27 mouse cellular contexts compared by ENCODE assay signal in genomic region chr5:32995756-32996155, GRCm38 (mm10). TPM values are rescaled to one million over a fixed set of nuclear protein-coding genes. Genes with fewer than 3 reads are reported as not detected.
DNase-seq lines count a peak whose midpoint lies in the region; ATAC-seq lines count a peak whose summit lies in the region.
"Had no signal": no experiment of that assay in that cellular context is flagged by ENCODE, and none has a peak within 500 bp of the region (broad histone marks: within the 10 kb centered on the region; RNA-seq: fewer than 3 reads in every experiment).

No protein-coding gene starts in this region.

- 70% methylated on average over 4 of the region's 4 CpGs for WGBS in intestine, embryonic 15.5 days
- 70% methylated on average over 4 of the region's 4 CpGs for WGBS in intestine, embryonic 16.5 days
- 87% methylated on average over 4 of the region's 4 CpGs for WGBS in midbrain, embryonic 13.5 days

- H3K4me3 ChIP-seq in intestine, embryonic 15.5 days (replicated peaks), result no peak overlapping the region
- no peak overlapping the region for H3K4me3 ChIP-seq in intestine, embryonic 16.5 days (ENCODE audit: low read length)
- H3K4me3 ChIP-seq in megakaryocyte, embryonic 14.5 days (replicated peaks), result peak overlapping the region; percentile 47
- no peak overlapping the region for H3K4me3 ChIP-seq in midbrain, embryonic 13.5 days (replicated peaks)
- H3K4me3 ChIP-seq: embryonic facial prominence, embryonic 15.5 days; heart, embryonic 12.5 days; hindbrain, embryonic 10.5 days; limb, embryonic 12.5 days; liver, embryonic 13.5 days; midbrain, embryonic 10.5 days had no signal

- intact Hi-C loops in left cerebral cortex, postnatal 4 days (cut with DNase I), result no loop called here
- intact Hi-C loops in left cerebral cortex, postnatal 14 days (cut with DNase I), result no loop called here

- H3K4me2 ChIP-seq in intestine, embryonic 15.5 days (replicated peaks), result no peak overlapping the region
- H3K4me2 ChIP-seq in intestine, embryonic 16.5 days (ENCODE audit: low read depth, low read length), result no peak overlapping the region
- H3K4me2 ChIP-seq in midbrain, embryonic 13.5 days (replicated peaks), result no peak overlapping the region
- H3K4me2 ChIP-seq: embryonic facial prominence, embryonic 15.5 days; heart, embryonic 12.5 days; limb, embryonic 12.5 days; liver, embryonic 13.5 days had no signal

- H3K4me1 ChIP-seq in intestine, embryonic 15.5 days (replicated peaks), result no peaks in the 10 kb centered on the region
- 0 out of 2 replicates have a peak, but pooled peaks cover 3% of the 10 kb centered on the region for H3K4me1 ChIP-seq in intestine, embryonic 16.5 days (ENCODE audit: control insufficient read depth, insufficient read depth, low read length)
- peaks cover 45% of the 10 kb centered on the region for H3K4me1 ChIP-seq in megakaryocyte, embryonic 14.5 days
- peaks cover 9% of the 10 kb centered on the region for H3K4me1 ChIP-seq in midbrain, embryonic 13.5 days (replicated peaks)
- H3K4me1 ChIP-seq: liver, embryonic 13.5 days had no signal

- peak; percentile 21 for DNase-seq in left cerebral cortex, postnatal 4 days
- no peak for DNase-seq in left cerebral cortex, postnatal 14 days (ENCODE audit: low spot score in 2 of 2)
- peak; percentile 78 for DNase-seq in brain, adult 2 months (ENCODE audit: low read depth, low spot score)
- DNase-seq: adrenal gland, adult 2 months; B cell, adult 2 months; cerebellum, adult 18-20 months; cerebellum, postnatal 36 days; gastrocnemius, postnatal 14 days; heart, adult 18-20 months; heart, postnatal 10 days; kidney, adult 18-20 months; liver, embryonic 13.5 days; lung, adult 2 months; spleen, adult 18-20 months; thymus, postnatal 25 days had no signal

- H3K9ac ChIP-seq in intestine, embryonic 15.5 days, result no peak overlapping the region
- no peak overlapping the region for H3K9ac ChIP-seq in intestine, embryonic 16.5 days (ENCODE audit: low read depth, low read length)
- no peak overlapping the region for H3K9ac ChIP-seq in midbrain, embryonic 13.5 days (replicated peaks)
- H3K9ac ChIP-seq: embryonic facial prominence, embryonic 15.5 days; heart, embryonic 12.5 days; limb, embryonic 12.5 days; liver, embryonic 13.5 days had no signal

- H3K27ac ChIP-seq in intestine, embryonic 15.5 days, result no peak overlapping the region
- H3K27ac ChIP-seq in intestine, embryonic 16.5 days (ENCODE audit: low read length), result no peak overlapping the region
- no peak overlapping the region for H3K27ac ChIP-seq in midbrain, embryonic 13.5 days
- H3K27ac ChIP-seq: hindbrain, embryonic 10.5 days; limb, embryonic 12.5 days; liver, embryonic 13.5 days; midbrain, embryonic 10.5 days had no signal

- H3K36me3 ChIP-seq in intestine, embryonic 15.5 days, result no peaks in the 10 kb centered on the region
- no peaks in the 10 kb centered on the region for H3K36me3 ChIP-seq in intestine, embryonic 16.5 days (ENCODE audit: control insufficient read depth, insufficient read depth, low read length)
- H3K36me3 ChIP-seq in megakaryocyte, embryonic 14.5 days (replicated peaks; ENCODE audit: low read length), result peaks cover 7% of the 10 kb centered on the region
- H3K36me3 ChIP-seq in midbrain, embryonic 13.5 days, result no peaks in the 10 kb centered on the region
- H3K36me3 ChIP-seq: embryonic facial prominence, embryonic 15.5 days; heart, embryonic 12.5 days; liver, embryonic 13.5 days had no signal

- H3K27me3 ChIP-seq in intestine, embryonic 15.5 days (replicated peaks), result no peaks in the 10 kb centered on the region
- H3K27me3 ChIP-seq in intestine, embryonic 16.5 days (replicated peaks; ENCODE audit: control insufficient read depth, insufficient read depth, low read length), result no peaks in the 10 kb centered on the region
- H3K27me3 ChIP-seq in megakaryocyte, embryonic 14.5 days (replicated peaks), result peaks cover 47% of the 10 kb centered on the region
- H3K27me3 ChIP-seq in midbrain, embryonic 13.5 days, result no peaks in the 10 kb centered on the region
- H3K27me3 ChIP-seq: CH12.LX; embryonic facial prominence, embryonic 15.5 days; limb, embryonic 12.5 days; liver, embryonic 13.5 days; Patski had no signal

- H3K9me3 ChIP-seq in intestine, embryonic 15.5 days, result no peaks in the 10 kb centered on the region
- no peaks in the 10 kb centered on the region for H3K9me3 ChIP-seq in intestine, embryonic 16.5 days (ENCODE audit: control insufficient read depth, low read length)
- no peaks in the 10 kb centered on the region for H3K9me3 ChIP-seq in megakaryocyte, embryonic 14.5 days
- no peaks in the 10 kb centered on the region for H3K9me3 ChIP-seq in midbrain, embryonic 13.5 days
- H3K9me3 ChIP-seq: embryonic facial prominence, embryonic 15.5 days; G1E; heart, embryonic 12.5 days; hindbrain, embryonic 10.5 days; limb, embryonic 12.5 days; liver, embryonic 13.5 days; midbrain, embryonic 10.5 days had no signal

- ATAC-seq in intestine, embryonic 15.5 days, result 0 out of 2 replicates have a peak, but pooled peaks have one; percentile 20
- no peak for ATAC-seq in intestine, embryonic 16.5 days
- no peak for ATAC-seq in midbrain, embryonic 13.5 days
- ATAC-seq: Patski had no signal

RNA-seq across cellular contexts. Expression of gene Ywhah, which starts 22.9 kb away (rescaled TPM):
- polyA plus RNA-seq in intestine, embryonic 15.5 days (2015; fragmentation: Nextera tagmentation; extraction: Ambion mirVana), result 440 and 463 TPM in 2 replicates
- 408 and 430 TPM in 2 replicates for polyA plus RNA-seq in intestine, embryonic 16.5 days (2015; fragmentation: Nextera tagmentation; extraction: Ambion mirVana)
- total RNA-seq in left cerebral cortex, postnatal 4 days (2021), result 100 to 1,000 TPM; 633 to 669 TPM
- total RNA-seq in left cerebral cortex, postnatal 14 days (2021), result 1,000 to 10,000 TPM; 1,147 to 1,287 TPM
- polyA plus RNA-seq in megakaryocyte, embryonic 14.5 days (2012; ENCODE audit: insufficient read depth, low replicate concordance), result 92.7 and 241 TPM in 2 replicates
- 517 and 561 TPM in 2 replicates for polyA plus RNA-seq in midbrain, embryonic 13.5 days (2015; fragmentation: Nextera tagmentation; extraction: Ambion mirVana)

Comparison
In these comparisons a context has a peak if more than half of its experiments do, and no peak if none do; other contexts are left out.
1. DNase-seq: peak in left cerebral cortex, postnatal 4 days (single experiment) and brain, adult 2 months (single experiment); none in left cerebral cortex, postnatal 14 days (0 of 2).